Mouse (Mus musculus) layer of hippocampus, postnatal 10 days (tissue): ENCODE measurements around the gene Fam172a. TPM values are rescaled to one million over a fixed set of nuclear protein-coding genes. Genes with fewer than 3 reads are reported as not detected.

Experiments
- DNase-seq, 2 experiments: peaks; one replicate each; pipeline ENCODE4 v3.0.0; 2021; ENCODE audit warnings: low spot score in 2 of 2
- total RNA-seq, 2 experiments: library from RNA; stranded (reverse); gene quantifications; 2 replicates each; pipeline ENCODE4 v1.2.3; 2021

Gene Fam172a
- total RNA-seq, 2 experiments from 2014 or later = 41.1 to 48.1 TPM

DNA sequence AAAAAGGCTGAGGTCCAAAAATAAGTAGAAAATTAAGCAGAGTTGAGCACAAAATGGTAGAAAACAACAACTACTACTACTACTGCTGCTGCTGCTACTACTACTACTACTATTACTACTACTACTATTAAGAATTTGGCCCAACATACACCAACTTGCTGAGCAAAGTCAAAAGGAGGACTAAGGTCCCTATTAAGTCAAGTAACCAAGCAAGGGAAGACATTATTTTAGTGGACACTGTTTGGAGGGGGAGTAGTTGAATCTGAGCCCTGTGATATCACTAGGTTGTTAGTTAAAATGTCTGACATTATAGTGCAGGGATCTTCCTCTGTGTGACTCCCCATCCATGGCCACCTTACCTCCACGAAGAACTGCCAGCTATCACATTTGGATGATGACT is 476.2 kb downstream of the Fam172a start:
- peak in 1 of 2 experiments; percentile 23 for DNase-seq

DNA sequence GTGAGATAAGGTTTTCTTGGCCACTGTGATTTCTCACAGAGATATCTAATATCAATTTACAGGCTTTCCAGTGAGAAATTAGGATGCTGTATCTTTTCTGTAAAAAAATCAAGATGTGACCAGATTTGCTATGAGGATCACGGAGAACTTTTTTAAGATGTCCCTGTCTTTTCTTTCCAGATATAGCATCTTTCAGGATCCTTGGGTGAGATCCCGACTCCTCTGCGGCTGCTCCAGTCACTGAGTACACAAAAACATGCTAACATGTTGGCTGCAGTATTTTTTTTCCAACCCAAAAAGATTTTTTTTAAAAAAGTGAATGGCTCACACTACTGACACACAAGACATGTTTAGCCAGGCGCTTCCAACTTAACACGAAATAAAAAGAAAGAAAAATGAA is 476.9 kb downstream of the Fam172a start:
- DNase-seq = peak in 1 of 2 experiments; percentile 20

DNA sequence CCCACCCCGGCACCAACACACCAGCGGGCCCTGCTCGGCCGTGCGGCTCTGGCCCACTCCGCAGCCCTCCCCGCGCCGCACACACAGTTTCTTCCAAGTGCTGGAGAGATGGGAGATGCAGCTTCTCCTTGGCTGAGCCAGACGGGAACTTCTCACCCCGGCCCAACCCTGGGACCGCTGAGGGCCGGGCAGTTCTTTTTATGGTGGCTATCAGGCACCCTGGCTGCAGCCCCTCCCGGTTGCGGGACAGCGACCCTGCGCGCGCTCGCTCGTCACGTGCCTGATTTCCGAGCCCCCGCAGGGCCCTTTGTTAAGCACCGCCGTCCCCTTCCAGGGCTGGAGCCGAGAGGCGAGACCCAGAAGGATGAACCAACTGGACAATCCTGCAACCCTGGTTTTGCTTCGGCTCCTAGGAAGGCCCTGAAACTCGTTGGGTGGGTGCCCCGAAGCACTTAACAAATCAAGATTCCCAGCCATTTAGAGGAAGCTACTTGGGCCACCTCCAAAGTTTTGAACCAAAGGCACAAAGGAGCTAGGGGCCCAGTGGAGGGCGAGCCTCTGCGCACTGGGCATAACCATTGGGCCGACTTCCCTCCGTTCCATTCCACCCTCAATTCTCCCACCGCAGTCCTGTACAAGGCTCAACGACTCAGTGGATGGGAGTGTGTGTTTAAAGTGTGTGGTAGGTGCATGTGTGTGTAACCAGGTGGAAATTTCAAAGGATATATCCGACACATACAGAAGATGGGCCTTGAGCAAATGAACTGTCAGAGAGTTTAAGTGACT is 477.7 kb downstream of the Fam172a start:
- DNase-seq = peak; percentile 56 to 66

DNA sequence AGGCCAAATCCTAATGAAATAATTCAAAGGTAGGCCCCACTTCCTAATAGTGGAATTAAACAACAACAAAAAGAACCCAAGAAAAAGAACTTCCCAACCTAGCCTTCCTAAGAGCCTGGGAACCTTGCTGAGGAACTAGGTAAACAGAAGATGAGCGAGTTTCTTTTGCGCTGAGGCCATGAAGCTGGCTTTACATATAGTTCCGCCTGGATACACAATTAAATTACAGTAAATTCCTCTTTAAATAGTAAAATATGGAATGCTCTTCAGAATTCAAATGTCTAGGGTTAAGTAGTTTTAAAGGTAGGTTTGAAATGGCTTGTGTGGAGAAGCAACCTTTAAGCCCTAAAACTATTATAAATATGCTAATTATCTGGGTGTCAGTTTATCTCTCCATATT is 478.4 kb downstream of the Fam172a start:
- no peak for DNase-seq

DNA sequence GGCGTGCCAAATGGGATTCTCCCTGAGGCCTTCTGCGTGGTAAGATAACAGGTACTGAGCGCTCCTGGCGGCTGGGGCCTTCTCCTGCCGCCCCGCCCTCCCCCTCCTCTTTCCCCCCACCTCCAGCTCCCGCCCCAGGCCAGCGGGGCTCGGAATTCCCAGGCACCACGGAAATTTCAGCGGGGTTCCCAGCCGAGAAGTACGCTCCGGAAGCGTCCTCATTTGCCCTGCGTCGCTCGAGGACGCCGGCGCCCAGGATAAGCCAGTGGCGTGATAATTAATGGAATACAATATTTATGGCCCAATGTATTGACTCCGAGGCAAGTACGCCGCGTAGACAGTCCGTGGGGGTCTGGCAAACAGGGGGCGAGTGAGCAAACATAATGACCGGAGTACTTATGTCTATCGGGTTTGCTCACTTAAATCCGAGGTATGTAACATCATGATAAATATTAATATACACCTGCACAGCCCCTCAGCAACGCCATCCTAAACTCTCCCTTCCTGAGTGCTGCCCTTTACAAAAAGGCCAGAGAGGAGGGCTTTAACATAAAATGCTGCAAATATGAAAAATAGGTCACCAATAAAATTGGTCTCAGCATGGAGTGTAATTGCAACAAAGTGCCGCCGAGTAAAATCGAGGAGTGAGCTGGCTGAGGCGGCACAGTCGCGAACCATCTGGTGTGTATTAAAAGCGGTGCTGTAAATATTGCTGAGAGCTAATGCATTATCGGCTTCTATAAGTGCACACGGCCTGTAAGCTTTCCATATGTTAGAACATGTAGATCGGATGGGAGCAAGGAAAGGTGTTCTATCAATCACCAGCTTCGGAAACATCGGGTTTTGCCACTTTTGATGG is 479.5 kb downstream of the Fam172a start:
- peak; percentile 47 to 55 for DNase-seq

DNA sequence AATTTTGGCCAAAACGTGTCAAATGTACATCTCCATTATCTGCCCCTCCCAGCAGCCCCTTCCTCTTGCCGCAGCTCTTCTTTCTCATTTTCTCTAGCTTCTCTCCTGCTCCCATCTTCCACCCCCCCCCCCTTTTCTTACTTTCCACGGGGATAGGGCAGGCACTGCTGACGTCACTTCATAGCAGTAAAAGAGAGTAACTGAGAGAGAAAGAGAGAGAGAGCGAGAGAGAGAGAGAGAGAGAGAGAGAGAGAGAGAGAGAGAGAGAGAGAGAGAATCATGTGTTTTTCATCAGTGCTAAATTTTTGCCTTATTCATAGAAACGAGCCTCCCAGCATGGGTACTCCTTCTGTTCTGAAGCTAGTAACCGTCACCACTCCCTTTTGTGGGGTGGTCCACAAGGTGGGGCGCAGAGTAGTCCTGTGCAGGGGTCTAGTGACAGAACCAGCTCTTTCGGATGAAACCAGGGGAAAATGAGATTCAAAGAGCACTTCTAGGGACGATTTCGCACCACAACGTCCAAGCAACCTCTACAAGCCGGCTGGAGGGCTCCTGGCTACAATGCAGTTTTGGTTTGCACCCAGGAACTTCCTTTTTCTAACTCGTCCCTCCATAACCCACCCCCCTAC is 480.2 kb downstream of the Fam172a start:
- DNase-seq = peak; percentile 45 to 49

DNA sequence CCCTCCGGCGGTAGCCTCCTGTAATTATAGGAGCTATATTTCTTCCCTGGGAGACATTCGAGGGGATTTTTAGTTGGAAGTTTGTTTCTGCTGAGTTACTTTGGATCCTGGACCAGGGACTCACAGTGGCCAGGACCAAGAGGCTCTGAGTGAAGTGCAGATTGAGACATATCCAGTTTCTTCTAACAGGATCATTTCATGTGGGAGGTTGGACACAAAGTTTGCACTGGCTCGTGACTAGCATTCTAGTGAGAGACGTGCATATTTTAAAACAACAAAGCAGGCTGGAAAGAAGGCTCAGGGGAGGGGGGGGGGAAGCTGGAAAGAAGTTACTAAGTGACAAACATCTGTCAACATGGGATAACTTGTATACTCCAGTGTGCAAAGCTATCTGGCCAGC is 481.2 kb downstream of the Fam172a start:
- DNase-seq = peak in 1 of 2 experiments; percentile 33

DNA sequence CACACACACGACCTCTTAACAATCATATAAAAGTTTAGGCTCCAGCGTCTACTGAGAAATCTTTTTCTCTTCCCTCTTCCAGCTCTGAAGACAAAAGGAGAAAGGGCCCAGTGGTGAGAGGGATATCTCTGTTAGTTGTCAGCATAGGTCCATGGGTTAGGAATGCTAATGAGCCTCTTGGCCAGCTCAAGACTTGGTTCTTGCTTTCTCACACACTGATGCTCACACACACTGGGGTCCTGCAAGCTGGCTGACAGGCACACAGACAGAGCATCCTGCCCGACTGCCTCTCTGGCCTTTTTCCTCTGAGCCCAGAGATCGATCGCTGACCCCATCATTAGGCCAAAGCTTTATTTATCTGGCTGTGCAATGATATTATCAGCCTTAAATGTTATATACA is 482.2 kb downstream of the Fam172a start:
- peak; percentile 30 to 54 for DNase-seq

DNA sequence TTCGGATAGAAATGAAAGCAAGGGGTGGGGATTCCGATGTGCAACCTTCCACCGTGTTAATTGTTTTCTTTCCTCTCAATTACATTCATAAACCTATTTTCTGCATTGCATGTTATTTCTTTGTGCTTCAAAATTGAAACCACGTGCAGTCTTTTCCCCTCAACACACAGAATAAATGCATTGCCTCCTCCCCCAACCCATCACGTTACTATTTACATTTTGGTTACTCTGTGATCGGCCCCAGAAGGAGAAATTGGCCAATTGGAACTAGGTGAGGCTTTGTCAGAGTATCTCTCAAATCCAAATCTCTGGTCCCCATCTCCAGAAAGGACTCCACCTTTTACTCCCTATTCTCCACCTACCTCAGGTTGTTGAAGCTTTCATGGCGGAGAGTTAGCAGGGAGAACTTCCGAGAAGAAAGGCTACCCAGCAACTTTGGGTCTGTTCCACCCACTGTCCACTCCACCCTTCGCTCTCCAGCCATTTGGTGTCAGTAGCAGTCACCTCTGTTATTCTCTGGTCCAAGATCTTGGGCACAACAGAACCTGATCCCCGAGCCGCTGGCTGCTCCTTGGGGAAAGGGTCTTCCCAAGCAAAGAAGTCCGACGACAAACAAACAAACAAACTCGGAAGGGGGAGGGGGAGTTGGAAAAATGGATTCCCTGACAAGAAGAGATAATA is 483.1 kb downstream of the Fam172a start:
- peak; percentile 22 to 50 for DNase-seq

DNA sequence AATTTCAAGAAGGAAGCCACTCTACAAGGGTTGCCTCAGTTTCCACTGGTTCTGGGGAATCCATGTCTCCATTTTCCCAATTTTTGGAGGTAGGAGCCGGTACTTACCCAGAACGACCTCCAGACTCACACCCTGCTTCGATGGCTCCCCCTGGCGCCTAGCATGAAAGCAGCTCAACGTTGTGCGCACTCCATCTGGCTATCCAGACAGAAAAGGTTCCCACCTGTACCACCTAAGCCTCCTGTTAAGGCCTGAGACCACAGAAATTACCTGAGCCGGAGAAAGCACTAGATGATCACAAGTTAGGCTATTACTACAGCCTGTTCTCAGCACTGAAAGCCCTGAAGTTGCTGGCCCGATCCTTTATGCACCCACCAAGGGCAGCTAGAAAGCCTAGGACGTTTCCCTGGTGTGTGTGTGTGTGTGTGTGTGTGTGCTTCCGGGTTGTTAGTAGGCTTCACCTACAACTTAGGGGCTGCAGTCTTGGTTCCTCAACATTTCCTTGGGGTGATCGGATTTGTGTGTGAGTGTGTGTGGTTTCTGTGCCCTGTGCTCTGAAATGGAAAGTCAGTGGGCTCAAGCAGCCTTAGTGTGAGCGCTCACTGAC is 484.6 kb downstream of the Fam172a start:
- peak; percentile 60 to 62 for DNase-seq

DNA sequence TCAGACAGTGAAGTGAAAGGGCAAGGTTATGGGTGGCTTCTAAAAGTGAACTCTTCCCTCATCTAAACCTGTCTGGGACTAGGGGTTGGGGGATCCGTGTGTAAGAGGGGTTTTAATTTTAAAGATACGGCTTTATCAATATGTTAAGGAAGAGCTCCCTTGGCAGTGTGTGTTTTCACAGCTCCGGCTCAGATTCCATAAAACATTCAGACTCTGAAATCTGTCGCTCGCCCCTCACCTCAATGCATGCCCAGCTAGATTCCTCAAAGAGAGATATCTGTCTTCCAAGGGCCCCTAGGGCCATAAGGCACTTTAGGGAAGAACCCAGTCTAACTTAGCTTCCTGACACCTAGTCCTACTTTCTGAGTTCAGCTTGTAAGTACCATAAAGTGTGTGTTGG is 486.0 kb downstream of the Fam172a start:
- DNase-seq = peak in 1 of 2 experiments; percentile 3

DNA sequence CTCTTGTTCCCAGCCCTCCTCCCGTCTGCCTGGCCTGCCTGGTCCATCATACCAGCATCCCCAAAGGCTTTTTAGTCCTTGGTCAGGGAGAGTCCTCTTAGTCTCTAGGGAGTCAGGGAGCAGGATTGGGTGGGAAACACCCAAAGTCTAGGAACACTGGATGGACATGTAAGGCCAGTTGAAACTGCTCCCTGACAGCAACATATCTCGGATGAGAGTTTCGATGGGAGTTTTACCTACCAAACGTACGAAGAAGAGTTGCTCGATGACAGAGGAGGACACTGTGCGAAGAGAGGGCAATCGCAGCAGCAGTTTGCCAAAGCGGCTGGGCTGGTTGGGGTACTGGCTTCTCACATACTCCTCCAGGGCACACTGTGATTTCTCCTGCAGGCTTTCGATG is 487.8 kb downstream of the Fam172a start:
- DNase-seq = peak; percentile 25 to 50

DNA sequence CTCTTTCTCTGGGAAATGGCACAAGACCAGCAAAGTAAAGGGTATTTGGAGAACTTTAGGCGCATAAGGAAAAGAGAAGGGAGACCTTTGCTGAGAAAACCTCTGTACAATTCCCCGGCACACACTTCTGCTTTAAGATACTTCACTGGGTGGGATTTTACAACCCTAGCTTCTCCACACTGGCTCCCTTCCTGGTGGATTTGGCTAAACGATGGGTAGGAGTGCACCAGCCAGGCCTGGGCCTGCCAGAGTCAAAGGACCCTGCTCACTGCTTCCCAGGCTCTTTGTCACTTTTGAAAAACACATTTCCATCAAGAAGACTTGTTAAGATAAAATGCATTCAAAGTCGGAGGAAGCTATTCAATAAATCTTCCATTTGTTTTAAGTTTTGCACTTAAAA is 491.4 kb downstream of the Fam172a start:
- DNase-seq = peak; percentile 42 to 56

DNA sequence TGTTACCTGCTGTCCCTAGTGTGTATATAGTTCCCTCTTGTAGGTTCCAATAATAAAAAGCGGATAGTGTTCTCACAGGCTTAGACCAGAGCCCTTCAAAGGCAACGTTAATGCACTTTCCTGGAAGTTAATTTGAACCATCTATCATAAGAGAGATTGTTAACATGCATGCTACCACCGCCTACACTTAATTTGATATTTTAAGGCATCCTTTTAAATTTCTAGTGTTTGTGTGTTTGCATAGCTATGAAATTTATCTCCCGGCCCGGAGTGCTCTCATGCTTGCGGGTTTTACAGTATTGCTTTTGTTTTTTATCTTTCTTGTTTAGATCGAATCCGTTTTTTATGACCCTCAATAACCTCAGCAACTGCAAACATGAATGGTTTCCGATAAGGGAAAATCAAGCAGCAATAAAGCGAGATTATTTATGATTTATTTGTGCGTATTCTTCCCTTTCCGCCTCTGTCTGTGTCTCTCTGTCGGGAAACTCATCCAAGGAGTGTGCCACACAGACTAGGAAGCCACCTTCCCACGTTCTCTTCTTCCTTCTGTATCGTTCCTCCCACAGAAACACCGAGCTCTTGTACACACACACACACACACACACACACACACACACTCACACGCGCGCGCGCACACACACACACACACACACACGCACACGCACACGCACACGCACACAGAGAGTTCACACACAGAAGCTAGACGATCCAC is 492.5 kb downstream of the Fam172a start:
- no peak for DNase-seq

DNA sequence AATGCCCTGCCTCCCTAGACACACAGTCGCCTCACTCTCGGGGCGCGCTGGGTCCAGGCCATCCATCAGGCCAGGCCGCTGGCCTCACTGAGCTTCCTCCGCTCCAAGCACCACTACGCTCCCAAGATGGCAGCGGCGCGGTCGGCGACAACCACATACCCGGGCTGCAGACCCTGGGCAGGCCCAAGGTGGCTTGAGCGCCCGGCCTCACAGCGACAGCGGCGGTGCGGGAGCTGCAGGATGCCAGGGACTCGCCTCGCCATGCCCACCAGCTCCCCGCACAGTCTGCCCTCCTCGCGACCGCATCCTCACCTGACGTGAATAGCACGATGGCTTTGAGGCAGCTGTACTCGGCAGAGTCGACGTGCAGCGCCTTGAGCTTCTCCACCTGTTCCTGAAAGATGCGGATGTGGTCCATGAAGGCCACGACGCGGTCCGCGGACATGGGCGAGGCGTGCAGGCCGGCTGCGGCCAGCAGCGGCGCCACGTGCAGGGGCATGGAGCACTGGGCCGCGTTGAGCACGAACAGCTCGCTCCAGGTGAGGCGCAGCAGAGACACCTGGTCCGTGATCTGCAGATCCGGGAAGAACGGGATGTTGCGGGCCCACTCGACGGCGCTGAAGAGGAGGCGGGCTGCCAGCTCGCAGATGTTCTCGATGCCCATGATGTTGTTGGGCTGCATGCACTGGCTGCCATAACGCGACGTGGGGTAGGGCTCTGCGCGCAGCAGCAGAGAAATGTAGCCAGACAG is 493.2 kb downstream of the Fam172a start:
- DNase-seq = peak; percentile 63 to 77

DNA sequence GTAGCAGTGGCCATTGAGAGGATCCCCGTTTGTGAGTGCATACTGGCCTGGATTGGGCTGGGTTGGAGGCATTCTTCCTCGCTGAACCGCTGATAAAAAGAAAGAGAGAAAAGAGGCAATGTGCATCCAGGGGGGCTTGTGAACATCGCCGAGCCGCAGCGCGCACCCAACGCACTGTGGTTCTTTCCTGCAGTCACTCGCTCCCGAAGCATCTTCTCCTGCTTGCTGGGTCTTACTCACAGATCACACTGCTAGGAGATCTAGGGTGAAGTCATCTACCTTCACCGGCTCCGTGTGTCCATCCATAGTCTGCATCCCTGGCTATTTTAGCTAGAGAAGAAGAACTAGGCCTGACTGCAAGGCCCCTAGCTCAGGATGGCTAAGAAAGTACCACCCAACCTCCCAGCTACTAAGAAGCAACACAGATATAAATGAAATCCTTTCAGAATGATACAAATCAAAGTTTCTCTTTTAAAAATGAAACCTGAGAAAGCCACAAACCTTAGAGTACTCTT is 493.8 kb downstream of the Fam172a start:
- DNase-seq = no peak

DNA sequence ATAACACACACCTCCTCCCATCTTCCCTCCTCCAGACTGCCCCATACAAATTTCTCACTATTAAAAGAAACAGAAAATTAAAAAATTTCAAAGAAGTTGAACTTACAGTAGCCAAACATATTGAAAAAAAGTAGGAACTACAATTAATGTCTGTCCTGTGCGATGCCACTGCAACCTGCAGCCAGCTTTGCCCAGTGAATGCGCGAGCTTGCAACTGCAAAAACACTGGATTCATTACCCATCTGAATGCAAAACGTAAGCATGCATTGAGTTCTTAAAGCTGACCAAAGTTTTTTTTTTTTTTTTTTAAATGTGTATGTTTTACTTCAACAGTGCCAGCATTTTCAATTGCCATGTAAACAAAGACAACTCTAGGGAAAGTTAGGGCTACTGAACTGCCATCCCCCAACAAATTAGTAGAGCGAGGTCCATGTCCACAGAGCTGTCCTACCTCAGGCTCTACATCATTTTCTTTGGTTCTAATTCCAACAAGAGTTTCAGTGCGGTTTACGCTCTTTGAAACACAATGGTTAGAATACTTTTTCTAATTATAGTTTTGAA is 494.5 kb downstream of the Fam172a start:
- no peak for DNase-seq

DNA sequence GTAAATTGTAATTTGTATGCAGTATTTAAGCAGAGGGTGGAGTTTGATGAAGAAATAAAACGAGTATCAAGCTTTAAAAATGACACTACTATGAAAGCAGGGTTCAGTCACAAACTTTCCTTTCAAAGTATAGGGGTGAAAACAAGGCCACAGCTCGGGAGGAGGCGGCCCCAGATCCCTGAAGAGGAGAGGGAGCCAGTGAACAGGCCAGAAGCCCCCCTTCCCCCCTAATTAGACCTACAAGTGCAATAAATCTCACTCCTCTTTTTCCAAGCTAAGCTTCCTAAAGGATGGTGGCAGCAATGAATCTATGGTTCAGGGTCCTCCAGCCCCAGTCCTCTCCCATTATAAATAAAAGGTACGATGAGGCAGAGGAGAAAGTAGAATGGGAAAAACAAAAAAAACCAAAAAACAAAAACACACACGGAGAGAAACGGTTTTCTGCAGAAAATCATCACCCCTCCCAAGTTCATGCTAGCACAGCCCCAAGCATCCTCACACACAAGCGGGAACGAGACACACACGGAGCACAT is 495.5 kb downstream of the Fam172a start:
- DNase-seq = no peak
